Mouse (Mus musculus) liver, adult 2 months (tissue): ENCODE data around the gene Zcchc13.

Experiments
- CTCF ChIP-seq: fragments of 200-500 bp; IDR thresholded peaks from 2 replicates; pipeline ENCODE4 v1.5.1; 2011; ENCODE audit warnings: low read depth, low read length, control low read depth
- POLR2A ChIP-seq: fragments of 200-500 bp; IDR thresholded peaks from 2 replicates; pipeline ENCODE4 v1.6.1; 2011; ENCODE audit warnings: low read length, control low read depth; ENCODE audit not compliant: insufficient read depth; ENCODE audit errors: extremely low read depth

DNA sequence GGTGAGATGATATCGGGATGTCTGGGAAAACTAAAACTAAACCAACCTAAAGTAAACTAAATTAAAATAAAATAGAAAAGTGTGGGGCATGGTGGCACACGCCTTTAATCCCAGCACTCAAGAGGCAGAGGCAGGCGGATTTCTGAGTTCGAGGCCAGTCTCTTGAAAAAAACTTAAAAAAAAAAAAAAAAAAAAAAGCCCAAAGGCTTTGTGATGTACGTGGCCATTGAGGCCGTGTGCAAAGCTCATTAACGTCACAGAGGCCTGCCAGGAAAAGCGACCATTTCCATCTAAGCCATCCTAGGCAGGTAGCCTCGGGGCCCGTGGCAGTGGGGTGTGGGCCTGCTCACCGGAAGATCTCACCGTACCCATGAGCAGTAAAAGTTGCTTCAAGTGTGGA, at the start of gene Zcchc13:
- TF ChIP-seq CTCF, result no peak
- TF ChIP-seq POLR2A, result no peak
